Mouse (Mus musculus) small intestine, adult 2 months (tissue): ENCODE data around the gene BC049352.

Experiments
- CTCF ChIP-seq: fragments of 200-500 bp; IDR thresholded peaks from 2 replicates; pipeline ENCODE4 v1.5.1; 2012; ENCODE audit warnings: low read depth, mild to moderate bottlenecking, control low read depth, inconsistent platforms, low read length, moderate library complexity, mixed read lengths; ENCODE audit not compliant: insufficient replicate concordance, insufficient read length; ENCODE audit errors: extremely low read depth
- POLR2A ChIP-seq: fragments of 200-500 bp; IDR thresholded peaks from 2 replicates; pipeline ENCODE4 v1.6.1; 2012; ENCODE audit warnings: low read depth, mild to moderate bottlenecking, control low read depth, inconsistent platforms, low read length, moderate library complexity

DNA sequence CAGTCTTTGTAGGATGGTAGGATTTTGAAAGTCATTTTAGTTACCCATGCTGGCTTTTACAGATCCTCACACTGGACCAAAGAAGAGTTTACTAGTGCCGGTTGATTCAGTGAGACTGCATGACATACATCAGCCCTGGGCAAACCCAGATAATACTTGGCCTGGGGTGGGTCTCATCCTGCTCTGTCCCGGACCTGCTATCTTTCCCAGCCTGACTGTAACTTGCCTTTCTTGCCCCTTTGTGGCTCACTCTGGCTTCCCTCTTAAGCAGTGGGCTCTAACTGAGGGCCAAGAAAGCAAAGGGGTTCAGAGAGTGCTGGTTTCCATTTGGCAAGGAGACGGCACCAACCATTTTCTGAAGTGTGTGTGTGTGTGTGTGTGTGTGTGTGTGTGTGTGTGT is 37.8 kb downstream of the BC049352 start:
- TF ChIP-seq CTCF (no peak), POLR2A (no peak)
